Mouse (Mus musculus): ENCODE measurements around the gene Sln.
A peak's percentile ranks its signal among the peaks of the same experiment; 100 is the strongest.

Sln gene

DNA sequence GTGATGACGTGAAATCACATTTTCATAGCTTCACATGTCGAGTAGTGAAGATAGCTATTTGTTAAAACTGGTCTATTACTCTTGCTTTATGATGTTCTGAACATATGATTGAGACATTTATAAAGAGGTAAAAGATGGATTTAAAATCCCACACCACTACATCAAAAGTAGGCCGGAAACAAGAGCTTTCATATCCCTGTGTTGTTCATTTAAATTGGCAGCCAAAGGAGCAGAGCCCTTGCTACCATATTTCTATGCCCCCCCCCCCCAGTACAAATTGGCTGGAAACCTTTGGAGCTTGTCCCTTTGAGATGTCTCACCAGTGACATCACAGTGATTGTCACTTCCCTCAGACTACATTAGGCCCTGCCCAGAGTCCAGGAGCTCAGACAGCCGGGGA, at the start of gene Sln:
Gene Sln (plus strand): TSS at position 301 of the 400 bp plus-strand sequence.
- no peak for DNase-seq (ENCODE audit: low spot score)

- no peak for DNase-seq (ENCODE audit: low spot score)
Measured at GRCm38 (mm10) chr9:53802921-53803320, 47.0 kb upstream of the Sln start.

DNA sequence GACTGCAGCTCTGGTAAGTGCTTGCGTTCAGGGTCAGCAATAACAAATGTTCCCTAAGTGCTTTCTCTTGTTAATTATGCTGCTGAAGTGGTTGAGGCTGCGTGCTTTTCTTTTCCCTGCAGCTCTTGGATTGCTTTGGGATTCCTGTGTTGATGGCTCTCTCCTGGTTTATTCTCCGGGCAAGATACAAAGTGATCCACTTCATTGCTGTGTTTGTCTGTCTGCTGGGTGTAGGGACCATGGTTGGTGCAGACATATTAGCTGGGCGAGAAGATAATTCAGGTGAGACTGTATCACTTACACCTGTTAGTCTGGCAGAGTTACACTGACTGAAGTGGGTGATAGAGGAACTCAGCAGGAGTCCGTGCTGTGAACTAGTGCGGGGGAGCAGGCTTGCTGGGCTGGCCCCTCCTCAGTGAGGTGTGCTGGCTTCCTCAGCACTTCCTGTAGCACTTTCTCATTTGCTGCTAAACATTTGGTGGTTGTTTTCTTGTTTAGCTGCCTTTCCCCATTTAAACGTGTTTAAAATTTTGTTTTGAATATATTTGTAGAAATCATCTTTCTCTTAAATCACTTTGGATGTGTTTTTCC, 43.4 kb upstream of the Sln start:
- no peak for DNase-seq (ENCODE audit: low spot score)

DNA sequence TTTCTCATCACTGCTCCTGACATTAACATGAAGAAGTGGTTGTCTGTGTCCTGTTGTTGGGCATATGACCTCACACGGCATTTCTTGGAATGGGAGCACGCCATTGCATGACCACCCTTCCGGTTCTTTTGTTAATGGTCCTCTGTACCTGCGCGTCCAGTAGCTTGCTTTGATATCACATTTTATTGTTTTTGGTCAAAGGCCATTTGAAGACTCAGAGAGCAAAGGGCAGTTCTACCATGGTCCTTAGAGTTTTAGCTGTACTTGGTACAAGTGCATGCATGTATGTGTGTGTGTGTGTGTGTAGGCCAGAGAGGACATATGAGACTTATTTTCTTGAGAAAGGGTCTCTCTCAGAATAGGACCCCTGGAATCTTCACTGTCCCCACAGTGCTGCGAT, 36.5 kb upstream of the Sln start:
- no peak for DNase-seq (ENCODE audit: low spot score)

GRCm38 (mm10) chr9:53818760-53819159, 31.2 kb upstream of the Sln start:
- peak; percentile 21 for DNase-seq (ENCODE audit: low spot score)

GRCm38 (mm10) chr9:53825318-53825717, 24.6 kb upstream of the Sln start:
- no peak for DNase-seq (ENCODE audit: low spot score)

DNA sequence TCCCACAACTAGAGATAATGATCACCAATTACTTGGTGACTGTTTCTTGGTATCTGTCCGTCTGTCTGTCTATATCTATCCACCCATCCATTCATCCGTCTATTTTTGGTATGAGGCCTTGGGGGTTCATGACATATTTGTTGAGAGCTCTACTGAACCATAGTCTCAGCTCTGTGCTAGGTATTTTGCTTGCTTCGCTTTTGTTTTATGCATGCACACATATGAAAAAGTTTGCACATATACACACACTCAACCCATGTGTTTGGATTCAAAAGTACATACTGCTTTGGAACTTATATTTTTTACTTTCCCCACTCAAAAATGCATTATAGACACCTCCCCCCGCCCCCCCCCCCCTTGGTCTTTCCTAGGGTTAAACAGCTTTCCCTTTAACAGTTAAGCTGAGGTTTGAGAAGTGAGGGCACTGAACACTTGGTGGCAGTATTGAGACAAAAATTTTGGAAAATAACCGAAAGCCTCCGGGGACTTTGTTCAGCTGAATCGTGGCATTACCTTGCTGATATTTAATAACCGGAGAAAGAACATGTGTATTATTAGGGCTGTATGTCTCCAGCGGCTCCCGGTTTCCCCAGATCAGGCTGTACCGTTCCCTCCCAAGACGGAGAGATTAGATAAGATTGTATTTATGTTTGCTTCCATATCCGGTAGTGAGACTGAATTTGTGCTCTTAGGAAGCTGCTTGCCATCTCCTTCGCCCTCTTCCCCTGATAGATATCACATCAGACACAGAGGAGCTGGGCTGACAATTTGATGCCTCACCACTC, 20.7 kb upstream of the Sln start:
- DNase-seq (ENCODE audit: low spot score), result no peak

GRCm38 (mm10) chr9:53829866-53830209, 20.1 kb upstream of the Sln start:
- DNase-seq (ENCODE audit: low spot score), result no peak

GRCm38 (mm10) chr9:53835039-53835438, 14.9 kb upstream of the Sln start:
- DNase-seq (ENCODE audit: low spot score), result no peak

DNA sequence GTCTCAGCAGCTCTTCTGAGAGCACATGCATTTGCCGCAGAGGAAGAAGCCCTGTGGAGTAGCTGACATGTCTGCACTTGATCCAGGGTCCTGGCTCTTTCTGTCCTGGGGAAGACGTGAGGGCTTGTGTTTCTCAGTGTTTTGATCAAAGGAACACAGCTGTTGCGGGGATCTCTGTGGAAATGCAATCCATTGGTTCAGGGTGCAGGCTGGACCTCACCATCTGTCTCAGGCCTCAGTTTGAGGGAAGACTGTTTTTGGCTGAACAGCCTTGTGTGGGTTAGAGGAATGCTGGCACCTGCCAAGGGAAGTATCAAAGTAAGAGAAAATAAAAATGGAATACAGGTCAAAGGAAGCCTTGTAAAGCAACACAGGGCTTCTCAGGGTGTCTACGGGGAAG, 14.0 kb upstream of the Sln start:
- no peak for DNase-seq (ENCODE audit: low spot score)

DNA sequence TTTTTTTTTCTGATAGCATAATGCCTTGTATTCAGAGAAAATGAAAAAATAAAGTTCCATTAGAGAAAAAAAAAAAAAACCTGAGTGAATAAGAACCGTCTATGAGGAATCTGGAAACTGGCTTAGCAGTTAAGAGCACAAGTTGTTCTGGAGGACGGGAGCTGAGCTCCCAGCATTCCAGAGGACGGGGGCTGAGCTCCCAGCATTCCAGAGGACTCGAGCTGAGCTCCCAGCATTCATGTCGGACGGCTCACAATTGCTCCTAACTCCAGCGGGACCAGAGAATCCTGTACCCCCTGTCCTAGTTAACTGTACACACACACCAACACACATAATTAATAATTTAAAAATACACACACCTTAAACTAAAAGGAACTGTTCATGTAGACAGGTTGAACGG, 11.1 kb upstream of the Sln start:
- DNase-seq (ENCODE audit: low spot score), result no peak

- no peak for DNase-seq (ENCODE audit: low spot score)
Measured at GRCm38 (mm10) chr9:53848548-53848947, 1.4 kb upstream of the Sln start.

GRCm38 (mm10) chr9:53852158-53852557, 2.2 kb downstream of the Sln start:
- no peak for DNase-seq (ENCODE audit: low spot score)

GRCm38 (mm10) chr9:53853672-53854071, 3.7 kb downstream of the Sln start:
- DNase-seq (ENCODE audit: low spot score), result no peak

- DNase-seq (ENCODE audit: low spot score), result no peak
Measured at GRCm38 (mm10) chr9:53854525-53854924, 4.6 kb downstream of the Sln start.

DNA sequence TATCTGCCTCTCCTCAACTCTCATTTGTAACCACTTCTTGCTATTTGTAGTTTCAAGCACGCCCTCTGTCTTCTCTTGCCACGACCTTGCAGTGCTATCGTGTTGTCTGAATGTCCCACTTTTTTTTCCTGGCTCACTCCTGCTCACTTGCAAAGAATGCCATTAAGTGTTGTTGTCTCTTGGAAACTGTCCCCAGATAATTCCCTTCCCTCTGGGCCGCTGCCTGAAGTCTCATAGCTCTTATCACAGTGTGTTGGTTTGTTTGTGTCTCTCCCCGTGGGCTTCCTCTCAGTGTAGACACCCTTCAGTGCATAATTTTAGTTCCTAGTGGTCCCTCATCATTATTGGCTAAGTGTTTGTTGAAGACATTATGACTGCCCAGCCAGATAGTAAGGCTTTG, 7.9 kb downstream of the Sln start:
- DNase-seq (ENCODE audit: low spot score), result no peak

GRCm38 (mm10) chr9:53873239-53873638, 23.3 kb downstream of the Sln start:
- no peak for DNase-seq (ENCODE audit: low spot score)

DNA sequence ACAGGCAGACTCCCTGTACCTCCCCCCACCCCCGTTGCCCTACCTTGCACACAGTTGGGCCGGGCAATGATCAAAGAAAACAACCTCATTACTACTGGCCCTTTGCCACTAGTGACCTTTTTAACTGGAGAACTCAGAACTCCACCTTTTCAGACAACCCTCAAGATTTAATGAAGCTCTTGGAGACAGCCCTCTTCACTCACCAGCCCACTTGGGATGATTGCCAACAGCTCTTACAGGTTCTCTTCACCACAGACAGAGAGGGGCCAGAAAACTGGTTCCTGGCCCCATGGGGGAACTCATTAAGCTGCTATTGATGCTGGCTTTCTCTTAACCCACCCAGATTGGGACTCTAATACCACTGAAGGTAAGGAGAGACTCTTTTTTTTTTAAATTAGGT, 27.5 kb downstream of the Sln start:
- DNase-seq (ENCODE audit: low spot score), result no peak

GRCm38 (mm10) chr9:53883588-53884280, 33.8 kb downstream of the Sln start:
- no peak for DNase-seq (ENCODE audit: low spot score)

- no peak for DNase-seq (ENCODE audit: low spot score)
Measured at GRCm38 (mm10) chr9:53890075-53890474, 40.1 kb downstream of the Sln start.

DNA sequence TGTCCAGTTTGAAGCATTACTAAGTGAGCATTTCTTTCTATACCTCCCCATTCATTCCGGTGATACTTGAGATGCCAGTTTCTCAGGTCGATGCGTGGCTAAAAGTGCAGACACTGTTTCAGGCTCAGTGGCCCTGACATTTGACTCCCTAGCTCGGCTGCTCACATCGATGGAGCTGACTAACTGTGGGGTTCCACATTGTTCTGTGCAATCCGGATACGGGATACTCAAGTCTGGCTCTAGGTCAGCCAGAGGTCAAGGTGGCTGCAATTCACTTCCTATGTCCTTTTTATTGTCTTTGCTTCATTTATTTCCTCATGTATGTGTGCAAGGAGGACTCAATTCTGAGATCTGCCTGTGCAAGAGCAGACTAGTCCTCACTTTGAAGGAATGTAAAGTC, 45.9 kb downstream of the Sln start:
- DNase-seq (ENCODE audit: low spot score), result no peak

DNA sequence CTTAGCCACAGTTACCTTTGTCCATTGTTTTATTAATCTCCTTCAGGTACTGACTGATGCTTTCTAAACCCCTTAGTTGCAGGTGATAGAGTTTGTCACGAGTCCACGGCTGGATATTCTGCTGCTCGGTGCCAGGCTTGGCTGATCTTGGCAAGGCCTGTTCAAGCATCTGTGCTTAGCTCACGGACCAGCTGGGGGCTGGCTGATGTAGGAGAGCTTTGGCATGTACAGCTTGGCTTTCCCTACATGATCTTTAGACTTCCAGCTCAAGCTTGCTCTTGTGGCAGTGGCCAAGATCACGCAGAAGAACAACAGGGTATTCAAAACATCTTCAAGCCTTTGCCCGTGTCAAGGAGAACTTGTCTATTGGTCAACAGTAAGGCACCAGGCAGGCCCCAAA, 49.9 kb downstream of the Sln start:
- DNase-seq (ENCODE audit: low spot score), result no peak

- DNase-seq (ENCODE audit: low spot score), result no peak
Measured at GRCm38 (mm10) chr9:53903215-53903842, 53.4 kb downstream of the Sln start.
